Mouse (Mus musculus) adrenal gland, adult (tissue): ENCODE measurements around the gene Churc1.
"Not testable (repeated sequence)": the region's sequence is repeated elsewhere in the genome, so short reads cannot be mapped to it uniquely, and the experiment has no call there.

Source experiments
- DNase-seq, 2 experiments: peaks; one replicate each; pipeline ENCODE4 v3.0.0; 2022 to 2023; ENCODE audit warnings: low spot score in 1 of 2; ENCODE audit not compliant: inconsistent age in 2 of 2

The Churc1 gene

DNA sequence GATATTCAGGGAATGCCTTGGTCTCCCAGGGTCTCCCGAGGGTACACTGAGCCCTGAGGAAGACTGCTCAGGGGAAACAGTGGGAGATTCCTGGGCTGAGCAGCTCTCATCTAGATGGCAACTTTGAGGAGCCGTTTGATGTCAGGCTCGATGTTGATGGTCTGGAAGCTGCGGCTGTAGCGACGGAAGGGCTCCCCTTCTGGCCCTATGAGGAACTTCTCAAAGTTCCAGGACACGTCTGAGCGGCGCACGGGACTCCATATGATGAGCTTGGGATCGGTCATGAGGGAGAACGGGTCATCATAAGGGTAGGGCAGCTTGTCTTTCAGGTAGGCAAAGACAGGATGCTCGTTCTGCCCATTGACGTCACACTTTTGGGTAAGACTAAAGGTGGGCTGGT lies 27.2 kb downstream of the Churc1 start:
- DNase-seq, result not testable (repeated sequence)

DNA sequence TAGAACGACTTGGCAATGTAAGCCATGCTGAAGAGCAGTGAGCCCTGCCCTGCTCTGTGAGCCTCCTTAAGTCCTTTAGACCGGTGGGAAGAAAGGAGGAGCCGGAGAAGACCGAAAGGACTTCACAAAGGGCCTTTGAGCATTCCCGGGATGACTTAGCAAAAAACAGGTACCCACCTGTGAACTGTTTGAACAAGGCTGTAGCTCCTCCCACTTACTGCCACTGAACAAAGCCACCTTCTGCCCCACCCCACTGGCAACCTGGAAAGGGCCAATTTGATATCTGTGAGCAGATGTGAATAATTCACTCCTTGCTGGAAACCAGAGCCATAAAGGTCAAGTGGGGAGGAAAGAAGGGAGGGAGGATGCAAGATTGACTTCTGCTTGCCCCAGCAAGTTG lies 30.0 kb downstream of the Churc1 start, which contains the start of gene Gpx2:
Gpx2 (minus strand) TSS at position 205 of the 400 bp plus-strand sequence.
- DNase-seq, result no peak

DNA sequence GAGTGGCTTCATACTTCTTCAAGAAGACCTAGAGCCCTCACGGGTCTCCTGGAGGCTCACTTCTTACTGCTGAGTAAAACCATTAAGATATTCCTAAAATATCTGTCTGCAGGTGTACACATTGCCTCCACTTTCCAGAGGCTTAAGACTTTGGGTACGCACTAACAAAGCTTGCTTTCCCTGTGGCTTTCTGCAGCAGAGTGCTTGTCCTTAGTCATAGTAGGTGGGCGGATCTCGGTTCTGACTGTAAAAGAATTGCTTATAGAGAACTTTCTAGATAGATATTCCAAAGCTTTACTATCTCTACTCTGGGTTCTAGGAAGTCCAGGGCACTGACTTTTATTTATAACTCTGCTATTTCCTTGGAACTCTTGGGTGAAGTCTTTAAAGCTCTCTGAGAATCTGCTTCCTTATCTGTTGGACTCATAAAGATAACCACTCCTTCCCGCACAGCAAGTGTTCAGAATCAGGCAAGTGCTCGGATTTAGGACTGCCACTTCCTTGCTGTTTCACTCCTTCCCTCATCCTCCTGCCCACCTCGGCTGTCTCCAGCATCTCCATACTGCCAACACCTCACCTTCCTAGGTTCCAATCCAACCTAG lies 31.7 kb downstream of the Churc1 start:
- no peak for DNase-seq

DNA sequence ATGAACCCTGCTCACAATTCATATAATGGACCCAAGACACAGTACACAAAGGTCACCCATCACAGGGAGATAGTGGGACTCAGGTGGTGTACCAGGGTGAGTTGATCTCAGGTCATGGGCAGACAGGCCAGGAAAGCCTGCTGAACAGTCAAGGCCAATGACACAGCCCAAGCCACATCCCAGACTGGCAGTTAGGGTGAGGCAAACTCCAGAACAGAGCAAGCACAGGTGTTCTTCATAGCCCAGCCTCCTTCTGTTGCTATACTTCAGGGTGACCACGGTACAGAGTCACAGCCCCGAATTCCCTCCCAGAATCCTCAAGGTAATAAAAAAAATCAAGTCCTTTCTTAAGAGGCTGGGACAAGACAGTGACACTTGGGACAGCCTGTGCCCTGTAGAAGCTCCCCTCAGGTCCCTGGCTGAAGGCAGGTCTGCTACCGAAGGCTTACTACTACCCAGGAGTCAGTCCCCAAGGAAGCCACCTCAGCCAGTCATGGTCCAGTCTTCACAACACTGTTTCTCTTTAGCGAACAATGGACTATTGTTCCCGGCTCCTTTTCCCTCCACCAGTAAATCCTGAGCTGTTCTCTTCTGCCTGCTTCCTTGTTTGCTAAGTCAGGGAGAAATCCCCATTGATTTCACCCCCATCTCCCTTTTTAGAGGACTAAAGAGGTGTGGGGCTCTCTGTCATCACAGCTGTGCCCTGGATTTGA lies 32.8 kb downstream of the Churc1 start:
- DNase-seq, result no peak

DNA sequence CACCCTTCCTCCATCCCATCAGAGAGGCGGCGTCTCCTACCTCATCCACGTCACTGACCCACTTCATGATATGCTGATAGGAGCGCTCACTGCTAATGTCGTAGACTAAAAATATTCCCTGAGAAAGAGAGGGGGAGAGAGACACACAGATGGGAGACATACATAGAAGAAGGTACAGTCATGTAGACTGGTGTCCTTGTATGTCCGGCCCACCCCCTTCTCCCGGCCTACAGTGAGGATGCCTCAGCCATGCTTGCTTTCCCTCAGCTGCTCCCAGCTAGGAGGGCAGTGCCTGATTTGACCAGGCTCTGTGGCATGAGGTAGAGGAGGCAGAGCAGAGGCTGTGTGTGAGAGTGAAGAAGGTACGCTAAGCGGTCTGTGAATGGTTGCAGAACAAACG lies 37.7 kb downstream of the Churc1 start:
- DNase-seq, result no peak

DNA sequence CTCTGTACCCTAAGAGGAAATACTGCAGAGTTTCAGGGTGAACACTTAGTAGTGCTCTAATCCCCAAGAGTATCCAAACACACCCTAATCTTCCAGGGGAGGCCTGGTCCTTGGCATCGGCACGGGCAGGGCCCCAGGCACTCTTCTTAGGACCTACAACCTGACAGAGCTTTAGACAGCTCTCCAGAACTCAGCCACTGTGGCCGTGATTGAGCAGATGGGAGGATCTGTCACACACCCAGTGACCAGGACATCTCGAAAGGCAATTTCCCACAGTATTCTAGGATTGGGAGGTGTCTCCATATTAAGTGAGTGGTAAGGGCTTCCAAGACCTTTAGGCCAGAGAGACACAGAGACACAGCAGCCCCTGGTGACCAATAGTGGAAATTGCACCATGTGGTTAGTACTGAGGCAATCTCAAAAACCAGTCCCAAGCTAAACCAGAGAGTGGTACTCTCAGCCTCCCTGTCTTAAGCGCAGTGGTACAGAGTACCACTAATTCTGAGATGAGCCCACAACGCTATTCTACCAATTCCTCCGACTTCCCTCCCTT lies 38.4 kb downstream of the Churc1 start:
- DNase-seq, result peak; percentile 59 to 87

DNA sequence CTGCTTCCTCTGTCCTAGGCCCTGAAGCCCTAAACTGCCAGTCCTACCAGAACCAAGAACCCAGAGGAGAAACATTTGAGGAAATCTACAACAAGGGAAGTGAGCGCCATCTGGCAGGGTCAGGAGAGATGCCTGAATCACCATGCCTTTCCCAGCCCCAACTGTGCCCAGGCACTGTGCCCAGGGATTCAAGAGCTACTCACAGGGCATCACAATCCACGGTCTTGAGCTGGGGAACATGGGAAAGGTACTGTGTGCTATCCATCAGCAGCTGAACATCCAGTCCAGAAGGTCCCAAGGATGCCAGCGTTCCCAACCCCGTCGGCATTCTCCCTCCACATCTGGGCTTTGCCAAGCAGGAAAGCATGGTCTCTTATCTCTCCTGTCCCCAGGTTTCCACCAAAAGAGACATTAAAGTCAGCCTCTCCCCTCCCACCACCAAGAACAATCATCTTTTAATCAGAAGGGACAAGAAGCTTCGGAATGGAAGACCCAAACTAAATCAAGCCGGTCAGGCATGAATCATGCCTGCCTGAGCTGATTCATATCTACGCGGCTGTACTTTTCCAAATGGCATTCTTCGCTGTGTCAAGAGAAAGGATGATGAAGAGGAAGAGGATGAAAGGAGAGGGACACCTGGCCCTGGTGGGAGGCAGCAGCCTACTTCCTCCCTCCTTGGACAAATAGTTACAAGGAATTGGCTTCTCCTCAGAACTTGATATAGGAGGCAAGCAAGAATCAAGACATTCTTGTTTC lies 39.9 kb downstream of the Churc1 start:
- DNase-seq, result peak; percentile 59 to 82

DNA sequence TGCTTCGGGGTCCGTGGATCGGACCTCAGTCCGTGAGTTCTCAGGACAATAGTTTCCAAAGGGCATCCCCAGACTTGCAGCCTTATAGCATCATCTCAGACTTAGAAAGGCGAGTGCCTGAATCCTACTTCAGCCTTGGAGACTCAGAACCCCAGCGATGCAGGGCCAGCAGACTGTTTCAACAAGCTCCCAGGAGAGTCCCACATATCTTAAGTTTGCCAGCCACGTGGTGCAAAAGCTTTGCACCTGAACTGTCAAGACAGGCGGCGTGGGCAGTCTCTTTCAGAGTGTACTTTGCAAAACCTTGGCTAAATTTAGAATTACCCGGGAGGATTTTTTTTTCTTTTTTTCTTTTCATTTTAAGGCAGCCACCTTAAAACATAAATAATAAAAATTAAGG lies 42.5 kb downstream of the Churc1 start:
- DNase-seq, result no peak

DNA sequence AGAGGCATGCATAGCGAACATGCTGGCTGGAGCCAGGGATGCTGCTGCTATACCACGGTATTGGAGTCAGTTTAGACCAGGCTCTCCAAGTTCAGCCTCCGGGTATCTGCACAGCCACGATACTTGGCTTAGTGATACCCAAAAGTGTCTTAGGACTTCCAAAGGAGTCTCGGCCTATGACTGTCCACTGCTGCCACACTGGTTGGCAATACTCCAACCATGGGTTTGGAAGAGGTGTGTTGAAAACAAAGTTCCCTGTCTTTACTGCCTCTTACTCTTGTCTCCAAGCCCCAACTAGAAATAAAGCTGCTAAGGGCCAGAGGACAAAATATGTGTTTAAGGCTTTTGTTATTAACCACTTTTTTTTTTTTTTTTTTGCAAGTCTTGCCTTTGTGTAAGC lies 45.2 kb downstream of the Churc1 start:
- DNase-seq, result no peak

DNA sequence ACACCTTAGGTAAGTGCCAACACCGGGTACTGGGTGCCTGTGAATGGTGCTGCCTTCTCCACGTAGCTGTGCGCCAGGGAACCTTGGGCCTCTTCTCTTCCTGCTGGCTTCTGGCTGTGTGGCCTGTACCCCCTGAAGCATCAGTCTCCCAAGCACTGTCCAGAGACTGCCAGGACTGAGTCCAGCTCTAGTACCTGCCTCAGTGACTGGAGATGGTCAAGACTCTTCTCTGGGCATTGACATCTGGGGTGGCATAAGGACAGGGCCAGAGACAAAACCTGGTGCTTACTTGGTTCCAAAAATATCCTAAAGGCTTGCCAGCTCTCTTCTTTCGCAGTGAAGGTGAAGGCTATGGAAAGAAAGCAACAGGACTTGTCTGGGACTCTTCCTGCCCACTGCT lies 45.7 kb downstream of the Churc1 start:
- DNase-seq, result no peak

DNA sequence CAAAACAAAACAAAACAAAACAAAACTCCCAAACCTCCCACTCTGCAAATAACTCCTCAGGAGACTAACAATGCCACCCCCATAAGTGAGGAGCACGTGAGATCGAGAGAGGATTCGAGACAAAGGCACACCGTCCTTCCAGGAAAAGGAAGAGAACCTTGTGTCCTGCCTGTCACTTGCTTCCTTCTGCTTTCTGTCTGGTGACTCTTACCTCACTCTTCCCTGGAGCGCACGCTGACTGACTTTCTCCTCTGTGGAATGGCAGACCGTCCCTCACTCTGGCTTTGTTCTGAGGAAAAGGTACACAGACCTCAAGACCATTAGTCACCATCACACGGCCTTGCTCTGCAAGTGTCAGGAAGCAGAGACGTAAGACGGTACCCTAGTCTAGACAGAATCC lies 48.2 kb downstream of the Churc1 start:
- peak in 1 of 2 experiments; percentile 32 for DNase-seq

DNA sequence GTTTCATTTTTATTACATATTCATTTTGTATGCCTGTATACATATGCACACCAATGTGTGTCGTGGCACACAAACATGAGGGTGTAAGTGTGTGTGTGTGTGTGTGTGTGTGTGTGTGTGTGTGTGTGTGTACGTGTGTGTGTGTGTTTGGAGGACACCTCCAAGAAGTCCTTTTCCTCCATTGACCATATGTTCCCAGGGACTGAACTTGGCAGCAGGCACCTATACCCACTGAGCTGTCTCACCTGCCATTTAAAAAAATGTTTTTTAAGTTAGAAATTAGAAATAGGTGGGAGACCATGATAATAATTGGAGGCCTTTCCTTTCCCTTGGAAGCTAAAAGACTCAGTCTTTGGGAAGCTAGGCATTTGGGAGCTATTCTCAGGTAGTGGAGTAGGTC lies 48.8 kb downstream of the Churc1 start:
- DNase-seq, result no peak

DNA sequence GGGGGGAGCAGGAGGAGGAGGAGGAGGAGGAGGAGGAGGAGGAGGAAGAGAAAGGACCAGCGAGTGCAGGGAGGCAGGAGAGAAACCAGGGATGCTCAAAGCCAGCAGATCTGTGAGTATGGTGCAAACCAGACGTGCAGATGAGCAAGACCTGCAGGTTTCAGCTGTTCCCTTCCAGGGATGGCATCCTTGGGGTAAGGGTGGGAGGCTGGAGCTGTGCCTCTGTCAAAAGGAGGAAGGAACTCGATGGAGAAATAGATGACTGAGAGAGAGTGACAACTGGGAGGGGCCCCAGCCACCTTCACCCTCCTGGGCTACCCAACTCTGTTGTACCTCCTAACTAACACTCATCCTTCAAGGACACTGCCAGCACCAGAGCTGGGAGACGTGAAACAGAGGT lies 51.4 kb downstream of the Churc1 start:
- no peak for DNase-seq

DNA sequence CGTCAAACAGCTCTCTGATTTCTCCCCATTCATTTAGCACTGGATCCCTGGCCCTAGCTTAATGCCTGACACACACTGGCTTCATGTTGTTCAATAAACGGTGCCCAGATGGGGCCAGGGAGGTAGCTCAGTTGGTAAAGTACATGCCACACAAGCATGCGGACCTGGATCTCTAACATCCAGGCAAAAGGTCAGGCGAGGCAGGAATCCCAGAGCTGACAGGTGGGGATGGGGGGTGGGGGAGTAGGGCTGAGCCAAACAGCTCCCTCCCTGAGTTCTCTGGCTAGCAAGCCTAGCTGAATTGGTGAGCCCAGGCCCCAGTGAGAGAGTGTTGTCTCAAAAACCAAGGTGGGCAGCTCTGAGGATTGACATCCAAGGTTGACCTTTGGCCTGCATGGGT lies 51.8 kb downstream of the Churc1 start:
- DNase-seq, result no peak

DNA sequence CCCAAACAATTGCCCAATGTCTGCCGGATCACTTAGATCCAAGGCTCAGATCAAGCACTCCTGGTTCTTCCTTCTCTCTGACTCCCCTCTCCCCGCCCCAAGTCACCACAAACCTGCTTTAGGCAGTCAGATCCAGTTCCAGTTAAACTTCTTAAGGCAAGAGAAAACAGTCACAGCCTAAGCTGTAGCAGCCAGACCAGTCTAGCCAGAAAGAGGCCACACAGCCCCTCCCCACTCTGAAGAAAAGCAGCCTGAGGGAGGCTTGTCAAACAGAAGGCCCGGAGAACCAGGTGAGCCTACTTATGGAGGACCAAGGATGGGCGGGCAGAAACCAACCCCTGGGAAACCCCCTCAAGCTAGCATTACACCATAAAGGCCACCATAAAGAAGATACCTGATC lies 52.8 kb downstream of the Churc1 start:
- DNase-seq, result no peak

DNA sequence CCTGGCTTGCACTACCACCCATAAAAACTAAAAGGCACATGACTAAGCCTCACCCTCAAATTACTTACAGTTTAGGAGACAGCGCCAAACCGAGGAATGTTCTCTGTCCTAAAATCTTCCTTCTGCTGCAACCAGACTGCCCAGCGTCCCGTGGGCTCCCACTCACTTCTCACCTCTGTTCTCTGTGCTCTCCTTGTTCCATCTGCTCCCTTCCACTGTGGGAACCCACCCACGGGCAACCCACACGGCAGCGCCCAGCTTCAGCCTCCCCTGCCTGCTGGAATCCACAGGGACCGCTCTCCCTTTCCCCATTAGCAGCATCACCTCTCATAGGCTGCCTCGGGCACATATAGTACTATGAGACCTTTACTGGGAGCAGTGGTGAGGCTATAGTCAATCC lies 53.6 kb downstream of the Churc1 start:
- DNase-seq, result no peak

DNA sequence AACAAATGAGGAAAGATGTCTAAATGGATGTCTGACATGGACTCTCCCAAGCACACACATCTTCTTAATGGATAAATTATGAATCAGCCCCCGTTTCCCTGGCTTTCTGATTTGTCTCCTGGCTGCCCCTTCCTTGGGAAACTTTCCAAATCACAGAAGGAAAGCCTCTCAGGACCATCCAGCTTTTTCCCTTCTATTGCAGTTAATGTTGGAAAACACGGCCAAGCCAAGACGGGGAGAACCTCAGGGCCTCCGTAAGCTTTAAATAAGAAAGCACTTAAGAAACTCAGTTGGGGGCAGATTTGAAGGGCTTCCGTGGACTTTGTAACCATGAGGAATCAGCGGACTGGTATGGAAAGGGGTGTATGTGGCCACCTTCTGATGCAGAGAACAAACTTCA lies 54.5 kb downstream of the Churc1 start:
- no peak for DNase-seq

DNA sequence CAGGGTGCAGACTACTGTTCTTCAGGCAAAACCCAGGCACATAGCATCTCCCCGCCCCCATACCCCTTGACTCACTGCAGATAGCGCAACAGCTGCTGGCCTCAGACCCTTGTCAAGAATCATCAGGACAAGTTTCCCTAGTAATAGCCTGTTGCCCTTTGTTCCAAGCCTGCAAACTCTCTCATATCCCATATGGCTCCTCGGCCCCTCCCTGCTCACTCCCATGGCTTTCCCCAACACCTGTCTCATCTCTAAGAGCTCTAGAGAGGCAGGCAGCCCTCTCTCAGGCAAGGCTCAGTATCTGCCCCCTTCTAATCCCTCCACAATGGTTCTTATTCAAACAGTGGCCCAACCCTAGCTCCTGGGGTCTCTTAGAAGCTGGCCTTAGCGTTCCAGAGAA lies 55.3 kb downstream of the Churc1 start:
- no peak for DNase-seq

DNA sequence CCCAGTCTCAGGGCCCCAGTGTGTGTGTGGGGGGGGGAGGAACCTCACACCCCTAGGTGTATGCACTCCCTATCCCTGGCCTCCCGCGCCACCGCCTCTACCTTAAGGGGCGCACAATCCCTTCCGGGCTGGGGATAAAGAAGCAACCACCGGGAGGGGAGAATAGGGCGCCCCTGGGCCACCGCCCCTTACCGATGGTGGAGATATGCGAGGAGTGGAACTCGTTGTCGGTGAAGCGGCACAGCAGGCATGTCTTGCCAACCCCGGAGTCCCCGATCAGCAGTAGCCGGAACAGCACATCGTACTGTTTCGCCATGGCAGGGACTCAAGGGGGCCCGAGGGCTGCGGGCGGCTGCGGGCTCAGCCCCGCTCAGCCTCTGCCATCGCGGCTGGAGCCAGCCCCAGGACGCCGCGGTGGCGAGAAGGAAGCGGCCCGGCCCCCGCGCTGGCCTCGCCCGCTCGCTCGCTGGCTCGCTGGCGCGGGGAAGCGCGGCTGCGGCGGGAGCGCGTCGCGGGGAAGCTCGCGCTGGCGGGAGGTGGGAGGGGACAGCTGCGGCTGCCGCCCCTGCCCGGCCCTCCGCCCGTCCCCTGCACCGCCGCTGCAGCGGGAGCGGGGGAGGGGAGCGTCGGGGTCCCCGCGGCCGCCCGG lies 56.8 kb downstream of the Churc1 start:
- DNase-seq, result peak; percentile 50 to 71

DNA sequence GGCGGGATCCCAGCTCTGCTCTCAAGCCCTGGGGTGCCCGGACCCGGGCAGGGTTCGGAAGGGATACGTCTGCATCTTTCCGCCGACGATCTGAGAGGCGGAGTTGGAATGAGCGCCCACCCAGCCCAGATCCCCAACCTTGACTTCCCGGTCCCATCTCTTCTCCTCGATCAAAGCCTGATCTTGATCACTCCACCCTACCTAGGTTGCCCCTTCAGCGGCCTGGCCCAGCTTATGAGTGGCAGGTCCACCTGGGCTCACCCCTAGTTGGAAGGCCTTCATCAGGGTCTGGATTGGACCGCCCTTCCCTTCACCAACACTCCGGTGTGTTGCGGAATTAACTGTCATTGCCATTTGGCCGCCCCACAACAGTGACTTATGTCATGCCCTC lies 57.3 kb downstream of the Churc1 start, which contains the start of gene Rab15:
Rab15 (minus strand) TSS at position 258 of the 391 bp plus-strand sequence.
- no peak for DNase-seq

DNA sequence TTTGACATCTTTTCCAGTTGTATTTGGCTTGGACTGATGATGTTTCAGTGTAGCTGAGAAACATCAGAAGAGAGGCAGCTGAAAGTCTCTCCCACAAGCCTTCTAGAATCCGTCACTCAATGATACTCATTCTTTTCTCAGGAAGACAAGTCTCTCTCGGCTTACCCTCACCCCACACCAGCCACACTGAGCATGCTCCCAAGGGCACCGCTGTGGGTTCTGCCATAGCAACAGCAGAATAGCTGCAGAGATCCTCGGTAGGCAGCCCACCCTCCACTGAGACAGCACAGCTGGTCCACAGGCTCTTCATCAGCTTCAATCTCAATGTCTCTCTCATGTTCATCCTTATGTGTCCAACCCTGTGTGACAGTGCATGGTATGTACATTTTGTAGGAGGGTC lies 59.9 kb downstream of the Churc1 start:
- no peak for DNase-seq
